Mouse (Mus musculus) neutrophil, adult 5-6 weeks (primary cell): Measurements from ENCODE around the gene Ccnc. TPM values are rescaled to one million over a fixed set of nuclear protein-coding genes. Genes with fewer than 3 reads are reported as not detected.
"Not testable (repeated sequence)": the region's sequence is repeated elsewhere in the genome, so short reads cannot be mapped to it uniquely, and the experiment has no call there.

Source experiments
- ATAC-seq: fragments of 151-379, 151-347 bp; 2 replicates; pipeline ENCODE4 v1.8.0; 2017; ENCODE audit warnings: mild to moderate bottlenecking, moderate TSS enrichment; ENCODE audit not compliant: insufficient number of reproducible peaks, poor library complexity, low FRiP score, severe bottlenecking; ENCODE audit errors: extremely low read depth
- total RNA-seq: library from RNA; stranded (forward); fragments of 200-1000 nt; gene quantifications from 2 replicates; pipeline ENCODE4 v1.2.3, GENCODE M21; 2017

The Ccnc gene
- total RNA-seq, 1 experiment from 2014 or later: 32.6 TPM

GRCm38 (mm10) chr4:21712147-21712546 is 15.4 kb upstream of the Ccnc start:
- ATAC-seq: peak; percentile 64; the same call in 1 of the 2 replicates

GRCm38 (mm10) chr4:21722752-21723334 is 4.7 kb upstream of the Ccnc start:
- ATAC-seq: no peak

GRCm38 (mm10) chr4:21726912-21727614 is 438 bp upstream of the Ccnc start:
- ATAC-seq: peak; percentile 51; the same call in 1 of the 2 replicates

- 0 out of 2 replicates have a peak, but pooled peaks have one; percentile 23 for ATAC-seq
These were observed 11.7 kb downstream of the Ccnc start for GRCm38 (mm10) chr4:21739169-21739568.

GRCm38 (mm10) chr4:21744142-21744541 is 16.6 kb downstream of the Ccnc start:
- ATAC-seq: not testable (repeated sequence)

GRCm38 (mm10) chr4:21745723-21746122 is 18.2 kb downstream of the Ccnc start:
- ATAC-seq: no peak

- peak; percentile 91 for ATAC-seq
These were observed 27.8 kb downstream of the Ccnc start for GRCm38 (mm10) chr4:21755123-21755789.

- no peak for ATAC-seq
These were observed 31.4 kb downstream of the Ccnc start for GRCm38 (mm10) chr4:21758860-21759259.

GRCm38 (mm10) chr4:21761416-21762160 is 34.1 kb downstream of the Ccnc start:
- ATAC-seq: no peak

- no peak for ATAC-seq
These were observed 36.3 kb downstream of the Ccnc start for GRCm38 (mm10) chr4:21763827-21764226.

GRCm38 (mm10) chr4:21766171-21766862 is 38.8 kb downstream of the Ccnc start:
- ATAC-seq: no peak

GRCm38 (mm10) chr4:21766863-21767304 is 39.4 kb downstream of the Ccnc start, which contains the start of the genes Usp45 and Tstd3:
TSS of gene Usp45 (plus strand) at chr4:21767156.
TSS of gene Tstd3 (minus strand) at chr4:21767212.
- peak; percentile 100 for ATAC-seq

- ATAC-seq: no peak
These were observed 43.6 kb downstream of the Ccnc start for GRCm38 (mm10) chr4:21771064-21771463.

- ATAC-seq: no peak
These were observed 44.8 kb downstream of the Ccnc start for GRCm38 (mm10) chr4:21772306-21772705.

GRCm38 (mm10) chr4:21776091-21776945 is 48.8 kb downstream of the Ccnc start:
- peak; percentile 94 for ATAC-seq

- peak; percentile 44; the same call in 1 of the 2 replicates for ATAC-seq
These were observed 49.4 kb downstream of the Ccnc start for GRCm38 (mm10) chr4:21776946-21777265.

- no peak for ATAC-seq
These were observed 53.6 kb downstream of the Ccnc start for GRCm38 (mm10) chr4:21780816-21781726.
